Mouse (Mus musculus) limb, embryonic 14.5 days (tissue): ENCODE results near the gene March11. TPM values are rescaled to one million over a fixed set of nuclear protein-coding genes. Genes with fewer than 3 reads are reported as not detected.

Experiments
- ATAC-seq: fragments of 200-750 bp; cut with Nextera tagmentation; 2 replicates; pipeline ENCODE4 v1.8.0; 2017; ENCODE audit warnings: low read depth, moderate number of reproducible peaks, moderate TSS enrichment; ENCODE audit not compliant: low FRiP score
- DNase-seq: peaks from one replicate; pipeline ENCODE4 v3.0.0-alpha.2; 2015; ENCODE audit warnings: low spot score
- H3K27ac ChIP-seq: fragments of 300-500 bp; sonication (generic); replicated peaks from 2 replicates; pipeline ENCODE4 v1.5.1; 2014; ENCODE audit warnings: low read depth, mild to moderate bottlenecking, low read length, moderate library complexity, mixed read lengths
- H3K27me3 ChIP-seq: fragments of 300-500 bp; sonication (generic); 2 replicates; pipeline ENCODE4 v1.6.1; 2014; ENCODE audit warnings: low read length, mixed read lengths; ENCODE audit not compliant: control insufficient read depth, insufficient read depth
- H3K36me3 ChIP-seq: fragments of 300-500 bp; sonication (generic); 2 replicates; pipeline ENCODE4 v1.6.1; 2014; ENCODE audit warnings: mild to moderate bottlenecking, low read length, moderate library complexity, mixed read lengths; ENCODE audit not compliant: control insufficient read depth, insufficient read depth
- H3K4me1 ChIP-seq: fragments of 300-500 bp; sonication (generic); 2 replicates; pipeline ENCODE4 v1.6.1; 2014; ENCODE audit warnings: antibody characterized with exemption, low read length, mixed read lengths; ENCODE audit not compliant: control insufficient read depth, insufficient read depth
- H3K4me2 ChIP-seq: fragments of 300-500 bp; sonication (generic); replicated peaks from 2 replicates; pipeline ENCODE4 v1.6.1; 2014; ENCODE audit warnings: low read depth, mild to moderate bottlenecking, low read length, moderate library complexity; ENCODE audit not compliant: severe bottlenecking
- H3K4me3 ChIP-seq: fragments of 300-500 bp; sonication (generic); replicated peaks from 2 replicates; pipeline ENCODE4 v1.5.1; 2014; ENCODE audit warnings: low read length
- H3K9ac ChIP-seq: fragments of 300-500 bp; sonication (generic); 2 replicates; pipeline ENCODE4 v1.6.1; 2014; ENCODE audit warnings: mild to moderate bottlenecking, low read depth, low read length, moderate library complexity; ENCODE audit not compliant: severe bottlenecking
- H3K9me3 ChIP-seq: fragments of 300-500 bp; sonication (generic); 2 replicates; pipeline ENCODE4 v1.6.1; 2016; ENCODE audit warnings: low read length; ENCODE audit not compliant: control insufficient read depth
- POLR2A ChIP-seq: fragments of 200-500 bp; IDR thresholded peaks from 2 replicates; pipeline ENCODE4 v1.8.0; 2012; ENCODE audit warnings: inconsistent platforms, mild to moderate bottlenecking, moderate library complexity, borderline replicate concordance; ENCODE audit not compliant: insufficient read depth, insufficient read length; ENCODE audit errors: extremely low read depth
- WGBS: fragments of 180-500 bp; shearing (Covaris S2); extraction: QIAGEN DNeasy Blood & Tissue Kit; methylation state at CpG from one replicate; pipeline ENCODE4 v1.1.7; 2014; 5-methylcytosine and 5-hydroxymethylcytosine counted together
- polyA plus RNA-seq, 2 experiments: library from polyadenylated mRNA; depleted of rRNA in 1 of 2; stranded (reverse) in 1 of 2; unstranded in 1 of 2; fragments of >200 nt; fragmentation: Nextera tagmentation in 1 of 2; extraction: Ambion mirVana in 1 of 2; gene quantifications; 2 replicates each; pipeline versions ENCODE4 v1.2.1 to v1.2.3; 2012 to 2014

March11 gene
- polyA plus RNA-seq, 2 experiments: 1.1 to 2.1 TPM

DNA sequence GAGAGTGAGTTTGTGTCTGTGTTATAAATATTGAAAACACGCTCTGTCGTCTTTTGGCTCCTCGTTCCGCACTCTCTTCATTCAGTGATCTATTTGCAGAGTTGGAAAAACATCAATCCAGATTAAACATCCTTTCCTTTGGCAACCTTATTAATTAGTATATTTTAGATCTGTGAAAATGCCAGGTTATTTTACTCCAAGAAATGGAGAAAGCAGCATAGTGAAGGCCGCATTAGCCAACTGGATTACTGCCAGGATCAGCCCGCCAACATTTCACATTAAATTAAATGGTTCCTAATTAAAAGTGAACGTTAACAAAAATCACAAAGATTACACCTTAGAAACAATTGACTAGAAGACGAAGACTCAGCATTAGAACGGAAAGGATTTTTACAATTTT, 81.2 kb downstream of the March11 start:
- ATAC-seq (no peak), DNase-seq (no peak)
- no peaks in the 10 kb centered on the region for H3K9me3 ChIP-seq

GRCm38 (mm10) chr15:26396556-26396955, 87.7 kb downstream of the March11 start:
- Histone ChIP-seq H3K4me1 (no peaks in the 10 kb centered on the region), H3K4me3 (no peak overlapping the region), H3K36me3 (no peaks in the 10 kb centered on the region), H3K27ac (no peak overlapping the region), H3K4me2 (no peak overlapping the region), H3K27me3 (no peaks in the 10 kb centered on the region), H3K9me3 (no peaks in the 10 kb centered on the region), H3K9ac (no peak overlapping the region)
- 94% methylated on average over 2 of the region's 2 CpGs for WGBS
- ATAC-seq (no peak), DNase-seq (no peak)
- TF ChIP-seq POLR2A: no peak

More for the DNA sequence above, 81.2 kb downstream of the March11 start:
- Histone ChIP-seq H3K4me1 (no peaks in the 10 kb centered on the region), H3K4me3 (no peak overlapping the region), H3K27me3 (no peaks in the 10 kb centered on the region), H3K4me2 (no peak overlapping the region), H3K9ac (no peak overlapping the region), H3K27ac (no peak overlapping the region), H3K36me3 (no peaks in the 10 kb centered on the region)
- TF ChIP-seq POLR2A: no peak
- WGBS: 75% methylated on average over 9 of the region's 9 CpGs

GRCm38 (mm10) chr15:26425284-26425683, 116.4 kb downstream of the March11 start:
- no peak overlapping the region for H3K27ac ChIP-seq
- no peaks in the 10 kb centered on the region for H3K4me1 ChIP-seq
- H3K4me3 ChIP-seq: no peak overlapping the region
- no peaks in the 10 kb centered on the region for H3K27me3 ChIP-seq
- 85% methylated on average over 3 of the region's 3 CpGs for WGBS
- H3K9ac ChIP-seq: no peak overlapping the region
- H3K9me3 ChIP-seq: no peaks in the 10 kb centered on the region
- ATAC-seq (no peak), DNase-seq (no peak)
- no peaks in the 10 kb centered on the region for H3K36me3 ChIP-seq
- TF ChIP-seq POLR2A: no peak
- H3K4me2 ChIP-seq: no peak overlapping the region

- Histone ChIP-seq H3K4me1 (no peaks in the 10 kb centered on the region), H3K9ac (no peak overlapping the region), H3K27me3 (no peaks in the 10 kb centered on the region), H3K9me3 (no peaks in the 10 kb centered on the region), H3K27ac (no peak overlapping the region), H3K4me3 (no peak overlapping the region), H3K4me2 (no peak overlapping the region), H3K36me3 (no peaks in the 10 kb centered on the region)
- no peak for TF ChIP-seq POLR2A
- ATAC-seq (no peak), DNase-seq (no peak)
These were observed 117.4 kb downstream of the March11 start for GRCm38 (mm10) chr15:26426231-26426630.

GRCm38 (mm10) chr15:26430565-26430964, 121.7 kb downstream of the March11 start:
- Histone ChIP-seq H3K4me3 (no peak overlapping the region), H3K9ac (no peak overlapping the region), H3K27me3 (no peaks in the 10 kb centered on the region), H3K9me3 (no peaks in the 10 kb centered on the region), H3K4me2 (no peak overlapping the region), H3K27ac (no peak overlapping the region), H3K36me3 (no peaks in the 10 kb centered on the region), H3K4me1 (no peaks in the 10 kb centered on the region)
- ATAC-seq: peak; percentile 37; the same call in 1 of the 2 replicates
- no peak for TF ChIP-seq POLR2A
- peak; percentile 34 for DNase-seq
- 43% methylated on average over 2 of the region's 2 CpGs for WGBS

DNA sequence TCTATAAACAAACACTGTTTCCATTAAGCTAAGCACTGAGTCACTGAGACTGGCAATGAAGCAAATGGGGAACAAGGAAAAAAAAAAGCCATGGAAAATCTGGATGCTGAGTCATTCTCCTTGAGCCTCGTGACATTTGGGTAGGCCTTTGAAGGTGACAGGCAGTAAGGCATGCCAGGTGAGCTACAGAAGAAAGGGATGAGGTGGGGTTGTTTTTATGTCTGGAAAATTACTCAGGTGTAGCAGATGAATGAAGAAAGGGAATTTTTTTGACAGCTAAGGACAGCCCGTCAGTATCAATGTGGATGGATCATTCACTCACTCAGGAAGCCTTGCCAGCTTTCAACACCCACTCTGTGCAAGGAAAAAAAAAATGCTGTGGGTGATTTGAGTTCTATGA, 123.8 kb downstream of the March11 start:
- H3K9me3 ChIP-seq: no peaks in the 10 kb centered on the region
- ATAC-seq (no peak), DNase-seq (no peak)
- no peak overlapping the region for H3K9ac ChIP-seq
- no peak overlapping the region for H3K4me2 ChIP-seq
- TF ChIP-seq POLR2A: no peak
- no peaks in the 10 kb centered on the region for H3K4me1 ChIP-seq
- H3K27ac ChIP-seq: no peak overlapping the region
- H3K4me3 ChIP-seq: no peak overlapping the region
- no peaks in the 10 kb centered on the region for H3K36me3 ChIP-seq
- 79% methylated on average over 2 of the region's 2 CpGs for WGBS
- H3K27me3 ChIP-seq: no peaks in the 10 kb centered on the region
